20 mouse cellular contexts compared by ENCODE assay signal in genomic region chr3:145852800-145853199, GRCm38 (mm10).
"Had no signal": no experiment of that assay in that cellular context is flagged by ENCODE, and none has a peak within 500 bp of the region (broad histone marks: within the 10 kb centered on the region; RNA-seq: fewer than 3 reads in every experiment).

No protein-coding gene starts in this region.

- H3K9me3 ChIP-seq: limb, embryonic 10.5 days; limb, embryonic 13.5 days; liver, embryonic 12.5 days; liver, embryonic 15.5 days; lung, embryonic 15.5 days; midbrain, embryonic 15.5 days; neural tube, embryonic 12.5 days had no signal

- H3K36me3 ChIP-seq: limb, embryonic 10.5 days; liver, embryonic 15.5 days; lung, embryonic 15.5 days; midbrain, embryonic 15.5 days; neural tube, embryonic 12.5 days had no signal

- H3K9ac ChIP-seq: limb, embryonic 13.5 days; liver, embryonic 12.5 days; liver, embryonic 15.5 days; lung, embryonic 15.5 days; midbrain, embryonic 15.5 days; neural tube, embryonic 12.5 days had no signal

- ATAC-seq: liver, embryonic 12.5 days; midbrain, embryonic 15.5 days had no signal

- H3K4me1 ChIP-seq: limb, embryonic 10.5 days; limb, embryonic 13.5 days; liver, embryonic 12.5 days; liver, embryonic 15.5 days; lung, embryonic 15.5 days; megakaryocyte, embryonic 14.5 days had no signal

- H3K27ac ChIP-seq: kidney, postnatal 0 days; layer of hippocampus, adult 2 months; limb, embryonic 10.5 days; limb, embryonic 13.5 days; liver, embryonic 12.5 days; liver, embryonic 15.5 days; lung, embryonic 15.5 days; midbrain, embryonic 15.5 days; neural tube, embryonic 12.5 days had no signal

- DNase-seq: kidney, postnatal 25 days; layer of hippocampus, adult 9-11 months; liver; lung, adult 18-20 months; lung, postnatal 10 days; lung, postnatal 36 days; thymus, adult 18-20 months; thymus, postnatal 14 days; thymus, postnatal 4 days had no signal

- H3K27me3 ChIP-seq: limb, embryonic 13.5 days; liver, embryonic 12.5 days; liver, embryonic 15.5 days; lung, embryonic 15.5 days; megakaryocyte, embryonic 14.5 days; midbrain, embryonic 15.5 days; neural tube, embryonic 12.5 days had no signal

- H3K4me3 ChIP-seq: layer of hippocampus, adult 2 months; limb, embryonic 10.5 days; limb, embryonic 13.5 days; liver, embryonic 12.5 days; liver, embryonic 15.5 days; lung, embryonic 15.5 days; megakaryocyte, embryonic 14.5 days; midbrain, embryonic 15.5 days; neural tube, embryonic 12.5 days had no signal

- H3K4me2 ChIP-seq: limb, embryonic 13.5 days; liver, embryonic 12.5 days; liver, embryonic 15.5 days; lung, embryonic 15.5 days; midbrain, embryonic 11.5 days; midbrain, embryonic 15.5 days; neural tube, embryonic 12.5 days had no signal
